Mouse (Mus musculus) intestine, postnatal 0 days (tissue): ENCODE measurements around the gene Mpp3. TPM values are rescaled to one million over a fixed set of nuclear protein-coding genes. Genes with fewer than 3 reads are reported as not detected.

ENCODE experiments used
- ATAC-seq: fragments of 200-750 bp; cut with Nextera tagmentation; 2 replicates; pipeline ENCODE4 v1.8.0; 2017; ENCODE audit warnings: mild to moderate bottlenecking, moderate TSS enrichment, moderate library complexity
- H3K27ac ChIP-seq: fragments of 300-500 bp; sonication (generic); 2 replicates; pipeline ENCODE4 v1.5.1; 2014; ENCODE audit warnings: mild to moderate bottlenecking, low read depth, low read length, moderate library complexity
- H3K27me3 ChIP-seq: fragments of 300-500 bp; sonication (generic); replicated peaks from 2 replicates; pipeline ENCODE4 v1.6.1; 2014; ENCODE audit warnings: low read length, mixed read lengths; ENCODE audit not compliant: control insufficient read depth, insufficient read depth
- H3K36me3 ChIP-seq: fragments of 300-500 bp; sonication (generic); 2 replicates; pipeline ENCODE4 v1.6.1; 2014; ENCODE audit warnings: mild to moderate bottlenecking, moderate library complexity; ENCODE audit not compliant: control insufficient read depth, insufficient read depth
- H3K4me1 ChIP-seq: fragments of 300-500 bp; sonication (generic); replicated peaks from 2 replicates; pipeline ENCODE4 v1.6.1; 2014; ENCODE audit warnings: antibody characterized with exemption, low read length, mixed read lengths; ENCODE audit not compliant: control insufficient read depth, insufficient read depth
- H3K4me2 ChIP-seq: fragments of 300-500 bp; sonication (generic); replicated peaks from 2 replicates; pipeline ENCODE4 v1.6.1; 2014; ENCODE audit warnings: low read depth, mild to moderate bottlenecking, moderate library complexity
- H3K4me3 ChIP-seq: fragments of 300-500 bp; sonication (generic); 2 replicates; pipeline ENCODE4 v1.5.1; 2014; ENCODE audit warnings: low read depth, low read length
- H3K9ac ChIP-seq: fragments of 300-500 bp; sonication (generic); 2 replicates; pipeline ENCODE4 v1.6.1; 2014; ENCODE audit warnings: mild to moderate bottlenecking, low read depth, low read length
- H3K9me3 ChIP-seq: fragments of 300-500 bp; sonication (generic); 2 replicates; pipeline ENCODE4 v1.6.1; 2016; ENCODE audit warnings: mixed run types; ENCODE audit not compliant: control insufficient read depth
- CTCF ChIP-seq: sonication (generic); IDR thresholded peaks from 2 replicates; pipeline ENCODE4 v1.5.1; 2016; ENCODE audit warnings: low read depth, mild to moderate bottlenecking, control low read depth, antibody characterized with exemption, moderate library complexity
- WGBS: fragments of 180-500 bp; shearing (Covaris S2); extraction: QIAGEN DNeasy Blood & Tissue Kit; methylation state at CpG from one replicate; pipeline ENCODE4 v1.1.7; 2014; 5-methylcytosine and 5-hydroxymethylcytosine counted together
- polyA plus RNA-seq: library from polyadenylated mRNA; unstranded; fragments of >200 nt; fragmentation: Nextera tagmentation; extraction: Ambion mirVana; gene quantifications from 2 replicates; pipeline ENCODE4 v1.2.1, GENCODE M21; 2015

Mpp3 gene
- polyA plus RNA-seq, 1 experiment from 2014 or later: 8.6 TPM

DNA sequence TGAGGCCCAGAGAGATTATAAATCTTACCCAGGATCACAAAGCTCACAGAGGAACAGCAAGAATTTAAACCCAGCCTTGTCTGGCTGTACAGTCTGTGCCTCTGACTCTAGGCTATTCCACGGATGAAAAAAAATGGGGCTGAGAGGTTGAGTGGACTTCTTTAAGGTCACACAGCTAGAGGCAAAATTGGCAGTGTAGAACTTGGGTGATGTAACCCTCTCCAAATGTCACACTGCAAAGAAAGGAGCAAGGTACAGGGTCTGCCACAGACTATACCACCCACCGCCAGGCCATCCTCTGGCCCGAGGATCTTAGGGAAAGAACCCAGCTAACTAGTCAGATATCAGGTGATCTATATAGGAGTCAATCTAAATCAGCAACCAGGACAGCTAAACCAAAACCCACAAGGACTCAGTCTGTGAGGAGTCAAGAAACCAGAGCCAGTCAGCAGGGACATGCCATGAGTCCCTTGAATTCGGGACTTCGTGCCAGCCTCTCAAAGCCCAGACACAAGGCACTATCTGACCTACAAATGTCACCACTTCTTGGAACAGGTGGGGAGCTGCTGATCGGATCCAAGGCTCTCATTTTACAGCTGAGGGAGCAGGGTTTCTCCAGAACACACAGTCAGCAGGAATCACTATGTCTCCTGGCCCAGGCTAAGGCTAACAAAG lies 4.0 kb downstream of the Mpp3 start:
- no peaks in the 10 kb centered on the region for H3K9me3 ChIP-seq
- no peak overlapping the region for H3K27ac ChIP-seq
- TF ChIP-seq CTCF: no peak
- H3K36me3 ChIP-seq: no peaks in the 10 kb centered on the region
- WGBS: 87% methylated on average over 6 of the region's 6 CpGs
- no peak overlapping the region for H3K4me2 ChIP-seq
- H3K9ac ChIP-seq: no peak overlapping the region
- ATAC-seq: no peak
- H3K4me3 ChIP-seq: no peak overlapping the region
- H3K4me1 ChIP-seq: no peaks in the 10 kb centered on the region; the same call in 1 of the 2 replicates
- H3K27me3 ChIP-seq: 0 out of 2 replicates have a peak, but pooled peaks cover 9% of the 10 kb centered on the region

- TF ChIP-seq CTCF: no peak
Observed at GRCm38 (mm10) chr11:102023406-102023805, 4.9 kb downstream of the Mpp3 start.

GRCm38 (mm10) chr11:102021196-102021595 lies 7.1 kb downstream of the Mpp3 start:
- no peak for TF ChIP-seq CTCF

More at GRCm38 (mm10) chr11:102023406-102023805, 4.9 kb downstream of the Mpp3 start:
- H3K27me3 ChIP-seq: 0 out of 2 replicates have a peak, but pooled peaks cover 9% of the 10 kb centered on the region
- H3K4me3 ChIP-seq: no peak overlapping the region
- H3K9me3 ChIP-seq: no peaks in the 10 kb centered on the region
- WGBS: 82% methylated on average over 13 of the region's 13 CpGs
- H3K9ac ChIP-seq: no peak overlapping the region
- H3K4me2 ChIP-seq: no peak overlapping the region
- H3K36me3 ChIP-seq: no peaks in the 10 kb centered on the region
- ATAC-seq: no peak
- H3K4me1 ChIP-seq: no peaks in the 10 kb centered on the region; the same call in 1 of the 2 replicates
- H3K27ac ChIP-seq: no peak overlapping the region

GRCm38 (mm10) chr11:102019736-102020135 lies 8.5 kb downstream of the Mpp3 start:
- Histone ChIP-seq H3K9me3 (no peaks in the 10 kb centered on the region), H3K4me2 (no peak overlapping the region), H3K4me3 (no peak overlapping the region), H3K27me3 (no peaks in the 10 kb centered on the region), H3K9ac (no peak overlapping the region), H3K36me3 (no peaks in the 10 kb centered on the region), H3K27ac (no peak overlapping the region), H3K4me1 (no peaks in the 10 kb centered on the region)
- TF ChIP-seq CTCF: no peak
- ATAC-seq: no peak
- 83% methylated on average over 9 of the region's 9 CpGs for WGBS

More at GRCm38 (mm10) chr11:102021196-102021595, 7.1 kb downstream of the Mpp3 start:
- ATAC-seq: no peak
- Histone ChIP-seq H3K27ac (no peak overlapping the region), H3K36me3 (no peaks in the 10 kb centered on the region), H3K9ac (no peak overlapping the region), H3K27me3 (0 out of 2 replicates have a peak, but pooled peaks cover 7% of the 10 kb centered on the region), H3K4me2 (no peak overlapping the region), H3K4me1 (no peaks in the 10 kb centered on the region), H3K4me3 (no peak overlapping the region), H3K9me3 (no peaks in the 10 kb centered on the region)
- WGBS: 92% methylated on average over 5 of the region's 5 CpGs

GRCm38 (mm10) chr11:102016136-102016535 lies 12.1 kb downstream of the Mpp3 start:
- H3K9me3 ChIP-seq: no peaks in the 10 kb centered on the region
- no peak overlapping the region for H3K27ac ChIP-seq
- H3K36me3 ChIP-seq: no peaks in the 10 kb centered on the region; the same call in 1 of the 2 replicates
- no peak overlapping the region for H3K4me3 ChIP-seq
- no peak for TF ChIP-seq CTCF
- 90% methylated on average over 1 of the region's 1 CpGs for WGBS
- H3K9ac ChIP-seq: no peak overlapping the region
- no peaks in the 10 kb centered on the region for H3K4me1 ChIP-seq
- no peak; the same call in 1 of the 2 replicates for ATAC-seq
- no peaks in the 10 kb centered on the region for H3K27me3 ChIP-seq
- H3K4me2 ChIP-seq: no peak overlapping the region

- ATAC-seq: no peak
- Histone ChIP-seq H3K9ac (no peak overlapping the region), H3K27ac (no peak overlapping the region), H3K27me3 (no peaks in the 10 kb centered on the region), H3K4me2 (no peak overlapping the region), H3K9me3 (no peaks in the 10 kb centered on the region), H3K36me3 (no peaks in the 10 kb centered on the region; the same call in 1 of the 2 replicates), H3K4me3 (no peak overlapping the region), H3K4me1 (no peaks in the 10 kb centered on the region)
- 81% methylated on average over 6 of the region's 6 CpGs for WGBS
- no peak for TF ChIP-seq CTCF
Observed at GRCm38 (mm10) chr11:102015472-102015871, 12.8 kb downstream of the Mpp3 start.
